In genomic region chr11:88140066-88141060, GRCm38 (mm10) we compare ENCODE assay signal across 8 mouse cellular contexts. TPM values are rescaled to one million over a fixed set of nuclear protein-coding genes. Genes with fewer than 3 reads are reported as not detected.
DNase-seq lines count a peak whose midpoint lies in the region; ATAC-seq and TF ChIP-seq lines count a peak whose summit lies in the region.

No protein-coding gene starts in this region.

- 20% methylated on average over 13 of the region's 13 CpGs for WGBS in embryonic facial prominence, embryonic 12.5 days
- 47% methylated on average over 13 of the region's 13 CpGs for WGBS in intestine, postnatal 0 days
- WGBS in stomach, embryonic 16.5 days, result 49% methylated on average over 13 of the region's 13 CpGs

- no peak overlapping the region for H3K4me2 ChIP-seq in embryonic facial prominence, embryonic 12.5 days (replicated peaks)
- H3K4me2 ChIP-seq in intestine, postnatal 0 days (replicated peaks; ENCODE audit: low read depth), result no peak overlapping the region
- H3K4me2 ChIP-seq in stomach, embryonic 16.5 days (ENCODE audit: low read depth, low read length), result no peak overlapping the region

- H3K36me3 ChIP-seq in E14TG2a.4 (ENCODE audit: insufficient read depth, low read length), result no peaks in the 10 kb centered on the region
- peaks cover 3% of the 10 kb centered on the region for H3K36me3 ChIP-seq in embryonic facial prominence, embryonic 12.5 days
- H3K36me3 ChIP-seq in intestine, postnatal 0 days (ENCODE audit: control insufficient read depth, insufficient read depth), result no peaks in the 10 kb centered on the region
- H3K36me3 ChIP-seq in stomach, embryonic 16.5 days (ENCODE audit: control insufficient read depth, insufficient read depth, low read length), result no peaks in the 10 kb centered on the region

- H3K27ac ChIP-seq in embryonic facial prominence, embryonic 12.5 days, result peak overlapping the region; percentile 38
- H3K27ac ChIP-seq in intestine, postnatal 0 days (ENCODE audit: low read depth, low read length), result no peak overlapping the region; the same call in 1 of the 2 replicates
- peak overlapping the region; percentile 4; the same call in 1 of the 2 replicates for H3K27ac ChIP-seq in stomach, embryonic 16.5 days (ENCODE audit: low read length)

- no peak for TF ChIP-seq CTCF in E14TG2a.4 (conservative IDR thresholded peaks at IDR 0.05; ENCODE audit: low read length)
- TF ChIP-seq CTCF in intestine, postnatal 0 days (IDR thresholded peaks at IDR 0.05; ENCODE audit: low read depth), result no peak

- ATAC-seq in embryonic facial prominence, embryonic 12.5 days (ENCODE audit: insufficient number of reproducible peaks, insufficient read depth, low FRiP score, low TSS enrichment), result no peak
- peak; percentile 18; the same call in 1 of the 2 replicates for ATAC-seq in intestine, postnatal 0 days
- no peak for ATAC-seq in stomach, embryonic 16.5 days (ENCODE audit: insufficient read depth, low FRiP score)
- ATAC-seq in inflammation-experienced regulatory T-cells, adult 6 months, result no peak

- H3K4me1 ChIP-seq in E14TG2a.4 (replicated peaks; ENCODE audit: low read depth, low read length), result peaks cover 73% of the 10 kb centered on the region
- H3K4me1 ChIP-seq in embryonic facial prominence, embryonic 12.5 days, result peaks cover 31% of the 10 kb centered on the region
- no peaks in the 10 kb centered on the region; the same call in 1 of the 2 replicates for H3K4me1 ChIP-seq in intestine, postnatal 0 days (replicated peaks; ENCODE audit: control insufficient read depth, insufficient read depth, low read length)
- H3K4me1 ChIP-seq in stomach, embryonic 16.5 days (ENCODE audit: control insufficient read depth, insufficient read depth, low read length), result peaks cover 26% of the 10 kb centered on the region

- H3K9me3 ChIP-seq in E14TG2a.4 (ENCODE audit: low read length), result no peaks in the 10 kb centered on the region
- 0 out of 2 replicates have a peak, but pooled peaks cover 2% of the 10 kb centered on the region for H3K9me3 ChIP-seq in embryonic facial prominence, embryonic 12.5 days
- H3K9me3 ChIP-seq in intestine, postnatal 0 days (ENCODE audit: control insufficient read depth), result no peaks in the 10 kb centered on the region
- H3K9me3 ChIP-seq in stomach, embryonic 16.5 days (replicated peaks; ENCODE audit: control insufficient read depth, low read length), result no peaks in the 10 kb centered on the region

- H3K9ac ChIP-seq in embryonic facial prominence, embryonic 12.5 days, result no peak overlapping the region
- H3K9ac ChIP-seq in intestine, postnatal 0 days (ENCODE audit: low read depth, low read length), result no peak overlapping the region
- H3K9ac ChIP-seq in stomach, embryonic 16.5 days (ENCODE audit: low read length), result 0 out of 2 replicates have a peak overlapping the region, but pooled peaks have one; percentile 17

- no peaks in the 10 kb centered on the region for H3K27me3 ChIP-seq in E14TG2a.4 (ENCODE audit: insufficient read depth, low read length)
- H3K27me3 ChIP-seq in embryonic facial prominence, embryonic 12.5 days, result no peaks in the 10 kb centered on the region
- H3K27me3 ChIP-seq in intestine, postnatal 0 days (replicated peaks; ENCODE audit: control insufficient read depth, insufficient read depth, low read length), result no peaks in the 10 kb centered on the region
- no peaks in the 10 kb centered on the region for H3K27me3 ChIP-seq in stomach, embryonic 16.5 days (ENCODE audit: control insufficient read depth, insufficient read depth, low read length)

- peak; percentile 81 for DNase-seq in embryo, embryonic 10 days (ENCODE audit: low spot score)
- no peak for DNase-seq in embryo, embryonic 9.5 days (ENCODE audit: extremely low spot score)
- no peak for DNase-seq in adrenal gland, postnatal 10 days

- peak overlapping the region; percentile 24; the same call in 1 of the 2 replicates for H3K4me3 ChIP-seq in E14TG2a.4 (replicated peaks; ENCODE audit: low read length)
- no peak overlapping the region for H3K4me3 ChIP-seq in embryonic facial prominence, embryonic 12.5 days
- no peak overlapping the region for H3K4me3 ChIP-seq in intestine, postnatal 0 days (ENCODE audit: low read depth, low read length)
- no peak overlapping the region for H3K4me3 ChIP-seq in stomach, embryonic 16.5 days (replicated peaks; ENCODE audit: low read length)

RNA-seq across cellular contexts. Expression of gene Cuedc1, which starts 42.5 kb away (rescaled TPM):
- polyA plus RNA-seq in embryonic facial prominence, embryonic 12.5 days (2016; fragmentation: Nextera tagmentation; extraction: Ambion mirVana), result 36.4 and 42.0 TPM in 2 replicates
- 7.1 and 10.1 TPM in 2 replicates for polyA plus RNA-seq in intestine, postnatal 0 days (2015; fragmentation: Nextera tagmentation; extraction: Ambion mirVana)
- polyA plus RNA-seq in stomach, embryonic 16.5 days (2015; fragmentation: Nextera tagmentation; extraction: Ambion mirVana), result 11.3 and 11.5 TPM in 2 replicates
- 10 to 100 TPM; 32.4 to 43.1 TPM for total RNA-seq in adrenal gland, postnatal 10 days (2021)
- polyA plus RNA-seq in inflammation-experienced regulatory T-cells, adult 6 months (2017; shearing (Covaris generic)), result 1 to 10 TPM; 2.0 to 6.4 (median 5.2) TPM
